Mouse (Mus musculus) G1E (cell line): ENCODE results near the gene Slbp.

ENCODE experiments used
- CTCF ChIP-seq: IDR thresholded peaks from 2 replicates; pipeline ENCODE4 v1.5.1; 2012; ENCODE audit warnings: low read depth, low read length, inconsistent platforms, mixed read lengths
- GATA1 ChIP-seq: IDR thresholded peaks from 2 replicates; pipeline ENCODE4 v1.6.1; 2012; ENCODE audit warnings: borderline replicate concordance, low read length, inconsistent platforms, mixed read lengths
- GATA2 ChIP-seq: IDR thresholded peaks from 2 replicates; pipeline ENCODE4 v1.6.1; 2012; ENCODE audit warnings: low read depth, low read length, inconsistent platforms, borderline replicate concordance
- POLR2AphosphoS5 ChIP-seq: IDR thresholded peaks from 2 replicates; pipeline ENCODE4 v1.6.1; 2012; ENCODE audit warnings: low read depth, low read length, inconsistent platforms; ENCODE audit not compliant: insufficient replicate concordance

DNA sequence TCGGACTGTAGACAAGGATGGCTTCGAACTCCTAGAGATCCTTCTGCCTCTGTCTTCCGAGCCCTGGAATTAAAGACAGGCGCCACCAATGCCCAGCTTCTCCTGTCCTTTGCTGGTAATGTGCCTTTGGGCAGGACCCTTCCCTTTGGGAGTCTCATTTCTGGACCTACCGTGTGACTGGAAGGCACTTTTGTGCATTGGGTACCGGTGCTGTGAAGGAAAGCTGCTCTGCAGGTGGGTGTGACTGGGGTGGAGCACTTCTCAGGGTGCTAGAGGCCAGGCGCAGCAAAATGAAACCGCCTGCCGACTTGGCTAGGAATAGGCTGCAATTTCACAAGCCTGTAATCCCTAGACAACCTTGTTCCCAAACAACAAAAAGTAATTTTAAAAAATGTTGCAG is 22.3 kb downstream of the Slbp start:
- TF ChIP-seq CTCF (no peak), GATA2 (no peak), GATA1 (no peak), POLR2AphosphoS5 (no peak)
